Mouse (Mus musculus) cerebellum, adult 18-20 months (tissue): ENCODE results near the gene Nfam1.
A peak's percentile ranks its signal among the peaks of the same experiment; 100 is the strongest.
"Not testable (repeated sequence)": the region's sequence is repeated elsewhere in the genome, so short reads cannot be mapped to it uniquely, and the experiment has no call there.

Experiments
- DNase-seq, 2 experiments: peaks; one replicate each; pipeline ENCODE4 v3.0.0; 2021

Nfam1 gene

GRCm38 (mm10) chr15:83032981-83033541 lies at the start of gene Nfam1:
Gene Nfam1, minus strand, starts transcription at chr15:83033306.
- DNase-seq, result no peak

DNA sequence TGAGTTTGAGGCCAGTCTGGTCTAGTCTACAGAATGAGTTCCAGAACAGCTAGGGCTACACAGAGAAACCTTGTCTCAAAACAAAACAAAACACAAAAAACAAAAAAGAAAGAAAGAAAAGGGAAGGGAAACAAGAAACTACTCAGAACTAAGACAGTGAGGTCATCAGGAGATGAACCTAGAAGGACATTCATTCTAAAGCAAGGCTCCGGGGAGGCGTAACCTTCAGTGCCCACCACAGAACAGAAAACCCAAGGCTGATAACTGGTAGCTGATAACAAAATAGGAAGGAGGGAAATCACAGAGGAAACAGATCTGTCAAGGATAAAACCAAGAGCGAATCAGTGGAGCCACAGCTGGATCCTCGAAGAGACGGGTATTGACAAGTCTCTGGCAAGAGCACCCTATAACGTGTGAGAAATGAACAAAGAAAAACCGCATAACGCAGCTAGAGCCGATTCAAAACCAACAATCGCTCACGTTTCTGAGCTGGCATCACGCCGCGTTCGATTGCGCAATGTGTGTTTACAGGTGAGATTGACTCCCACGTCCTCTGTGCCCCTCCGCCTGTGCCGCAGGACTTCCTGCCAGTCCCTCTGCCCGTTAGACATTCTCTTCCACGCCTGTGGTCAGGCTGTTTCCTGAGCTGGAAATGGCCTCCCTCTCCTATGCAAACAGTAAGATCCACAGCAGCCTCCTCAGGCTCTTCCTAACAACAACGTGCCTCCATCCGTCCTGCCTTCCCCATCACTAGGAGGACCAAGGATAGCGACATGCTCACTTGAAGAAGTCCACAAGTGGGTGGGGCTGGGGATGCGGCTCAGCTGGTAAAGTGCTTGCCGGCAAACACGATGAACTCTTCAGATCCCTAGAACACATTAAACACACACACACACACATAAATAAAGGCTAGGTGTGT lies 42.8 kb upstream of the Nfam1 start:
- DNase-seq, result no peak

DNA sequence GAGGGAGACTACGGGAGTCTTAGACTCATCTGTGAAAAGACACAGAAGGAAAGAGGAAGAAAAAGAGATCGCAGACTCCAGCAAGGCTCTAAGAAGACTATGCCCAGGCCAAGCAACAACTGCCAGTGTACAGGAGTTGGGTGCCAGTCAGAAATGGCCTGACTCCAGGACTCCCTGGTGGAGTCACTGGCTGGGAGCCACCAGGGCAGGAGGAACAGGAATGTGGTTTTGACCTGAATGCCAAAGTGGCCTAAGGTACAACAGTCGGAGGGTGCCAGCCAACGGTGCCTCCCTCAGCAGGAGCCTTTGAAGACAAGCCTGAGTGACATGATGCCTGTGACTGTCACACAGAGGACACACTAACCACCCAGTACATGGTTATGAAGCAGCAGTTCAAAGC lies 41.1 kb upstream of the Nfam1 start:
- no peak for DNase-seq

DNA sequence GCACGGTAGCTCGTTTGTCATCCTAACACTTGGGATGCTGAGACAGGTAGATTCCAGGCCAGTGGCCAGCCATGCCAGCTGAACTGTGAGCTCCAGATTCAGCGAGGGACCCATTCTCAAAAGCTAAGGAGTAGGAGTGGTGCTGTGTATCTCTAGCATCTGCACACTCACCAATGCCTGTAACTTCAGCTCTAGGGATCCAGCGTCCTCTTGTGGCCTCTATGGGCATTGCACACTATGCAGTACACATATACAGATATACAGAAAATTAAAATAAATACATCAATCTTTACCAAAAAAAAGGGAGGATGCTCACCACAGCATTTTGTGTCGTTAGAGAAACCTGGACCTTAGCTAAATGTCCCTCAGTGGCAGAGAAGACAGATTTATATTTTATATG lies 38.6 kb upstream of the Nfam1 start:
- DNase-seq, result no peak

- no peak for DNase-seq
These were observed 37.8 kb upstream of the Nfam1 start for GRCm38 (mm10) chr15:83070942-83071341.

DNA sequence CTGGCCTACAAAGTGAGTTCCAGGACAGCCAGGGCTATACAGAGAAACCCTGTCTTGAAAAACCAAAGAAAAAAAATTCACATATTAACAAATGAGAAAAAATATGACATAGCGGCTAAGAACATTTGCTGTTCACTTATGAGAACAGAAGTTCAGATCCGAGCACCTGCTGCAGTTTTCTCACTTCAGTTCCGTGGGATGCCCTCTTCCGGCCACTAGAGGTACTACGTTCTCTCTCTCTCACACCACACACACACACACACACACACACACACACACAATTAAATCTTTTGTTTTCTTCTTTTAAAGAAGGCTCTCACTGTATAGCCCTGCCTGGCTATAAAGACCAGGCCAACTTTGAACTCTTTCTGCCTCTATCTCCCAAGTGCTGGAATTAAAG lies 35.2 kb upstream of the Nfam1 start:
- no peak for DNase-seq

DNA sequence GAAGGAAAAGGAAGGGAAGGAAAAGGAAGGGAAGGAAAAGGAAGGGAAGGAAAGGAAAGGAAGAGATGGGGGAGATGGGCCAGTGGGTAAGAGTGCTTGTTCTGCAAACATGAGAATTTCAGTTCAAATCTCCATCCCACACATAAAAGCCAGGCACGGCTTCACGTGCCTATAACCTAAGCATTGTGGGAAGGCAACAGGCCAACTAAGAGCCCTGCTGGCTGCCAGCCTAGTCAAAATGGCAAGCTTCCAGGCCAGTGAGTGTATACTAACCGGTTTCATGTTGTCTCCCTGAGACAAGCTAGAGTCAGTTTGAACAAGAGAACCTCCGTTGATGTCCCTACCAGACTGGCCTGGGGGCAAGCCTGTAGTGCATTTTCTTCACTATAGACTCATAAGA lies 32.4 kb upstream of the Nfam1 start:
- peak in 1 of 2 experiments; percentile 26 for DNase-seq

DNA sequence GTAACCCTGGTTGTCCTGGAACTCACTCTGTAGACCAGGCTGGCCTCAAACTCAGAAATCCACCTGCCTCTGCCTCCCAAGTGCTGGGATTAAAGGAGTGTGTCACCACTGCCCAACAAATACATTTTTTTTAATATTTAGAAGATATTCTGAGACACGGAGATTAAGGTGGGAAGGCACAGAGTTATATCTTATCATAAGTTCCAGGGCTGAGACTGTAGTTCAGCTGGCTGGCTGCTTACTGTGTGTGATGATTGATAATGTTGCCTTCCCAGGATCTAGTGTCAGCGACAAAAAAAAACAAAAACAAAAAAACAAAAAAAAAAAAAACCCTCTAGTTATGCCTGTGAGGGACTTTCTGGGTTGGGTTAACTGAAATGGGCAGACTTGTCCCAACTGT lies 29.5 kb upstream of the Nfam1 start:
- DNase-seq, result not testable (repeated sequence)

GRCm38 (mm10) chr15:83061689-83062088 lies 28.6 kb upstream of the Nfam1 start:
- DNase-seq, result no peak

DNA sequence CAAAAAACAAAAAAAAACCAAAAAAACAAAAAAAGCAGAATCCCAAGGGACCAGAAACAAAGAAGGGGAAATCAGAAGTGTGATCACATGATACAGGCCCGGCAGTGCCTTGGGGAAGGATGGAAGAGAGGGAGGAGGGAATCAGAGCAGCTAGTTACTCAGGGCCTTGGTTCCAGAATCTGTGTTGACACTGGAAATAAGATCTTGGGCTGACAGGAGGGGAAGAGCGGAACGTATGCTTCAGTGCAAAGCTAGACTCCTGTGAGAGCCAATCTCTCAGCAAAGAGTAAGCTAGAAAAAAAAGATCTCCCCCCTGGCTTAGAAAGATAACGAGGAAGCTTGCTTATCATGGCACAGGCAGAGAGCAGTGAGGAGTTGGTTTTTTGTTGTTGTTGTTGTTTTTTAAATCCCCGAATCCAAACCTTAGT lies 26.1 kb upstream of the Nfam1 start:
- DNase-seq, result no peak

DNA sequence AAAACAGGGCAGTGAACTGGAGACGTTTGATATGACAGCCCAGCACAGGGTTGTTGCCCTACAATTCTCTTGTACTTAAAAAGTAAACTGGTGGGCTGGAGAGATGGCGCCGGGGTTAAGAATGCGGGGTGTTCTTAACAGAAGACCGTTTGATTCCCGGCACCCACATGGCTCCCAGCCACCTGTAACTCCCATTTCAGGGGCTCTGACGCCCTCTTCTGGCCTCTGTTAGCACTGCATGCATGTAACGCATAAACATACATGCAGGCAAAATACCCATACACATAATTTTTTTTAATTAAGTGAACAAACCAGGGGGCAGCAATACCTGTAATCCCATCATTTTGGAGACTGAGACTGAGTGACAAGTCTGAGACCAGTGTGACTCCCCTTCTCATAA lies 24.4 kb upstream of the Nfam1 start:
- no peak for DNase-seq

GRCm38 (mm10) chr15:83056378-83057083 lies 23.4 kb upstream of the Nfam1 start:
- DNase-seq, result peak in 1 of 2 experiments; percentile 26

- no peak for DNase-seq
These were observed 22.5 kb upstream of the Nfam1 start for GRCm38 (mm10) chr15:83055569-83055968.

GRCm38 (mm10) chr15:83053261-83053660 lies 20.2 kb upstream of the Nfam1 start:
- no peak for DNase-seq

DNA sequence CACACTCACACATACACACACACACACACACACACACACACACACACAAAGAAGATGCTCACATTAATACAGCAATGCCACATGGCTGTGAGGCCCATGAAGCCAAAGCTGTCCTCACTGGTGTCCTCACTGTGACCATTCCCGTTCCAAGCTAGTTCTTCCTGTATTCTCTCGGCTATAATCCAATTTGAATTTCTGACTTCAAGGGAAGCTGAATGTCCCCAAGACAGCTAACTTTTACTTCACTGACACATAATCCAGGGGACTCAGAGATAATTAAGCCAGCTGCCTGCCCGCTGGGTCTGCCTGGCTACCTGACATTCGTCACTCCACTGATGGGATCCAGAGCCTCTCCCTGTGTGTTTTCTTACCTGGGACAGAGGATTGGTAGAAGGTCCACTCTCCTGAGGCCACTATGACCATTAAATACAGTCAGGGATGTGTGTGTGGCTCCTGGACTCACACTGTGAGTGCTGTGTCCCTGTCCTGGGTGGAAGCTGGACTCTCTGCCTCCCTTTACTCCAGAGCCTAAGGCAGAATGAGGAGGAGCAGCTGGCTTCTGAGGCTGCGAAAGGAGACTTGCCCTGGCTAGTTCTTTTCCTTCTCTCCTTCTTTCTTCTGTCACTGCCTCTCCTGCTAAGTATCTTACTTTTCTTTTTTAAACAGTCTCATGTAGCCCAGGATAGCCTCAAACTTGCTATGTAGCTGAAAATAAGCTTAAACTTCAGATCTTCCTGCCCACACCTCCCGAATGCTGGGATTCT lies 19.4 kb upstream of the Nfam1 start:
- no peak for DNase-seq

GRCm38 (mm10) chr15:83046730-83047129 lies 13.6 kb upstream of the Nfam1 start:
- DNase-seq, result no peak

DNA sequence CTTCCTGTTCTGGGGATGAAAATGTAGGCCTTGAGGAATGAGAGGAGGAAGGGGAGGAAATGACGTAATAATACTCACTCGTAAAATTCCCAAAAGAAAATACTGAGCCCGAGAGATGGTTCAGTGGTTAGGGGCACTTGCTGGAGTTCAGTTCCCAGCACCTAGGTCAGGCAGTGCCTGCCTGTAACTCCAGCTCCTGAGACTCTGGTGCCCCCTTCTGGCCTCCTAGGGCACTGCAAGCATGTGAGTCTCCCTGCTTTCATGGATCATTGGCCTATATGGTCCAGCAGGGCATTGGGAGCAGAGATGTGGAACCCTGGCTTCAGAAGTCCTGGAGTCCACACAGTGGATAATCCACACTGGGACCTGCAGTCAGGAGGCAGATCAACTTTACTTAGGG lies 13.2 kb upstream of the Nfam1 start:
- no peak for DNase-seq

DNA sequence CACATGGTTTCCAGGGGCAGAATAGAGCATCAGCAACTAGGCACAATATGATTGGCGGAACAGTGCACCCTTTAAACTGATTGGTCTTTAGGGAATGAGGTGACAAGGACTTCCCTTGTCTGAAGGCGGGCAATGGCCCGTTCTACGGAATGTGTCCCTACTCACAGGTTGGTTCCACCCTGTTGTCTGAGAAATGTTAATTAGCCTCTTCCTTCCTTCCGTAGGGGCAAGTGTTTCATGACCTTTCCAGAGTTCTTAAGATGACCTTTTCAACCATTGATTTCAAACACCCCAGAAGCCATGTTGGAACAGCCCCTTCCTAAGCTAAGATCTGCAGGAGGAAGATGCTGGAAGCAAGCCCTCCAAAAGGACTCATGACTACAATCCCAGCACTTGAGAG lies 12.5 kb upstream of the Nfam1 start:
- not testable (repeated sequence) for DNase-seq

GRCm38 (mm10) chr15:83043362-83043708 lies 10.2 kb upstream of the Nfam1 start:
- no peak for DNase-seq

DNA sequence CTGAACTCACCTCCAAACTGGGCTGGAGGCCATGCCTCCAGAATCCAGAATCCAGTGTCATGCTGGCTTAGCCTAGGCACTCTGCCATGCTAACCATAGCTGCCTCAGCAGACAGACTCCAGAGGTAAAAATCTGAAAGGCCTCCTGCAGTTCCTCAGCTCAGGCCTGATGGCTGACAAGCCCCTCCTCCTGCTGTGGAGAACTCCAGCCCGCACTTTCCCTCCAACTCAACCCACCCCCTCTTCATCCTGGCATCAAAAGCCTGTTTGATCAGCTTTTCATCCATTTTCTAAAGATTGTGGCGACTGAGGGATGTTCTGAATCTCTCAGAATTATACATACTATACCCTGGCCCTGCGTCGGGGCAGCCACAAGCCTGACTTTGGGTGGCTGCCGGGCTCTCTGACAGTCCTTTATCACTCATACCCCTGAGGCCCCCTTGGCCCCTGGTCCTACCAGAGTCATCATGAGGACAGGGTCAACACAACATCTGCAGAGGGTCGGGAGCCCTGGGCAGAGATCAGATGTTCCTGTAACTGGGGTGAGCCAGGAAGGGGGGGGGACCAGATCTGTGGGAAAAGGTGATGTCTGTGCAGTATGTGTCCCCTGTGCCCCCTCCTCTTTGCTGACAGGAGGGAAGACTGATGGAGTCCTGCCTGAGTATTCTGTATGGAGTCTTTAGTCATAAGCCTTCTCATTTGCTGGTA lies 9.7 kb upstream of the Nfam1 start:
- DNase-seq, result no peak

DNA sequence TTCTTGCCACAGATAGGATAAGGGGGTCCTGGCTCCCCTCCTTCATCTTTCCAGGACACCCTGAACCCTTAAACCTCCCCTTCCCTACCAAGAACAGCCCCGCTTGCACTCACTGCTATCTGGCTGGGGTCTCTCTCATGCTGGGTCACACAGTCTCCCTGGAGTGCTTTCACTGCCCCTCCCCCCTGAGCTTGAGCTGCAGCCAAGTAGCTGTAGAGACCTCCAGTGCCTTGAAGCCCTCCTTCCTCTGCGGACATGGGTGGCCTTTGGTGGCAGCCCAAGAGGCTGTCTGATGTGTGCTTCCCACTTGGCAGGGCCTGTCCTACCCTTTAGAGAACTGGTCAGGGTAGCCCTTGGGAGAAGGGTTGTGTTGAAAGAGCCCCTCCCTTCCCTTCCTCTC lies 7.0 kb upstream of the Nfam1 start:
- no peak for DNase-seq

DNA sequence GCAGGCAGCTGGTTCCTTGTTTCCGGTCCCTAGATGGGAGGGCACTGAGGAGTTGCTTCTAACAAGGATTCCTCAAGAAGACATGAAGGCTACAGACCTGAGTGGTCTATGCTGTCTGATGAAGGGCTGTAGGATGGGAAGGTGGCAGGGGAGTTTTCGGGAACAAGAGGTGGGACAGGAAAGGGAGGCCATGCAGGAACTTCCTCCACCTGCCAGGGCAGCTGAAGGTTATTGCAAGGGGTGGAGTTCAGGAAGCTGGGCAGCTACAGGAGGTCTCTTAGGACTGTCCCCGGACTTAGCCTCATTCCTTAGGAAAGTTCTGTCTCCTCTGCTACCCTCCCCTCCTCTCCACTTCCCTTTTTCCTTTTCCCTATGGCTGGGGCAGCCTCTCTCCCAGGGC lies 5.7 kb upstream of the Nfam1 start:
- DNase-seq, result no peak
